Mouse (Mus musculus): ENCODE data around the gene Coq4. TPM values are rescaled to one million over a fixed set of nuclear protein-coding genes. Genes with fewer than 3 reads are reported as not detected.
"Not testable (repeated sequence)": the region's sequence is repeated elsewhere in the genome, so short reads cannot be mapped to it uniquely, and the experiment has no call there.

The Coq4 gene
- total RNA-seq (2015; ENCODE audit: low replicate concordance) (2.3 and 9.2 TPM in 2 replicates), total RNA-seq (2017; ENCODE audit: low replicate concordance) (1.8 and 2.2 TPM in 2 replicates)

DNA sequence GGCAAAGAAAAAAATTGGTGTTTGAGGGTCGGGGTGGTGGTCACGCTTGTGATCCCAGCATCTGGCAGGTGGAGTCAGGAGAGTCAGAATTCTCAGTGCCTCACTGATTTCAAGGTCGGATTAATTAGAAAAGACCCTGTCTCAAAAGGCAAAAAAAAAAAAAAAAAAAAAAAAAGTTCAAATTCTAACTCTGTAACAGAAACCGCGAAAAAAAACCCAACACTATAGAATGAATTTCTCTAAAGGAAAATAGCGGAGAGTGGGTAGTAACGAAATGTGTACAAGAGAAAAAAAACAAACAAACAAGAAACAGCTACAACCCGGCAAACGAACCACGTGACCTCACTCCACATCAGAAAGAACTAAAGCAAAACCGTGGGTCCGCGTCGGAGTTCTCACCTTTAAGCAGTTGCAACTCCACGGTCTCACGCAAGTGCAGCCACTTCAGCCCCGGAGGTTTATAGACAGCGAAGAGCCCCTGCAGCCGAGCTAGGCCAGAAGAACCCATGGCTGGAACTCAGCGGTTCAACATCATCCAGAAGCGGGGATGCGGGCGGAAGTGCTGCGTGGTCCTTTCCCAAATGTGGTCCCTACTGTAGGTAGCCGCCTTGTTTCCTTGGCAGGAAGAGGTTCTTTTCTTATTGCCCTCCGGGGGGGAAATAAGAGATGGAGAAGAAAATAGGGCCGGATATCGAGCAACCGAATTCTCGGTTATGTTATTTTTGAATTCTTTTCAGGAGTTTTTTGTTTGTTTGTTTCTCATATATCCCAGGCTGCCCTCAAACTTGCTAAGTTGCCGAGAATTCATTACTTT is at the start of gene Coq4:
Gene Coq4 (plus strand): TSS at position 390 of the 814 bp plus-strand sequence.
- ATAC-seq (replicated peaks; ENCODE audit: low FRiP score, poor library complexity, severe bottlenecking): peak; percentile 86

DNA sequence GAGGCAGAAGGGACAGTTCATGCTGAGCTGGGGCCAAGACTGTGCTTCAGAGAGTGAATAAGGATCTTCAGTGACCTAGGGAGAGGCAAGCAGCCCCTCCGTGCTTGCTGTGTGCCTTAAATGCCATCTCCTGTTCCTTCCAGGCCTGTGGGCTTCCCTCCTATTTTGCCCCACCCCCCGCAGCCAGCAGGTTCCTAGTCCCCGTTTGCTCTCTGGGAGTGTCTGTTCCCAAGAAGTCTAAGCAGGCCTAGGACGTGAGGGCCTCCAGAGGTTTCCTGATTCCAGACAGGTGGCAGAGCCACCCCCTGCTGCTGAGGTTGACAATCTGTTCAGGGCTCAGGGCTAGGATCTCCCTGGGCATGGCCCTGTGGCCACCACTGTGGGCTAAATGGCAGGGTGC is 48.5 kb upstream of the Coq4 start:
- ATAC-seq (replicated peaks; ENCODE audit: low FRiP score, poor library complexity, severe bottlenecking): no peak

DNA sequence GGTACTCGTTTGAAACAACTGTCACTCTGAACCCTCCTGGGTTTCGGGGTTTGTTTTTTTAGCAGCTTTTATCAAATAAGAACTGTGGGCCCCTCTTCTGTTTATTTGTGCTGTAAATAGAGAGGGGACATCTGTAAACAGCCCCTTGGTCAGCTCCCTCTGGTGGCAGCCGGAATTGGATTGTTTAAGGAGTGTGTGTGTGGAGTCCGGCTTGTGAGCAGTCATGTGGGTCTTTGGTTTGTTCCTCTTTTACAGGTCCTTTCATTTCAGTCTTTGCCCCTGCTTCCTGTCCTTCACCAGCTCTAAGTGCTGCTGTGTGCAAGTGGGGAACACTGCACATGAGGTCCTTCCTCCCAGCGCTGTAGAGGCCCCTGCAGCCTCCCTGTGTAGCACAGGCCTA is 47.9 kb upstream of the Coq4 start:
- no peak for ATAC-seq (replicated peaks; ENCODE audit: low FRiP score, poor library complexity, severe bottlenecking)

DNA sequence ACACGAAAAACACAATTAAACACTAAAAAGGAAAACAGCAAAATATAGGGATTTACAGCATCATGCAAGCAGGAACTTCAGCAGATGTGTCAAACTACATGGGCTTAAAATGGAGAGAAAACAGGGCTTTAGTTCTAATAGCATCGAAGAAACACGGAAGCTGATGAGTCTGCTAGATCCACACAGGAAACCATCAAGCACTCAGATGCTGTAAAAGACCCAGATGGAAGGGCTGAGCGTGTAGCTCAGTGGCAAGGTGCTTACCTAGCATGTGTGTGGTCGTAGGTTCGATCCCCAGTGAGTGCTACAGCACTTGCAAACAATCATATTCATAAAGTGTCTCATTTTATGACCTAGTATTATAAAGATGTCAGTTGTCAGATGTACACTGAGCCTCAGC is 46.1 kb upstream of the Coq4 start:
- no peak for ATAC-seq (replicated peaks; ENCODE audit: low FRiP score, poor library complexity, severe bottlenecking)

DNA sequence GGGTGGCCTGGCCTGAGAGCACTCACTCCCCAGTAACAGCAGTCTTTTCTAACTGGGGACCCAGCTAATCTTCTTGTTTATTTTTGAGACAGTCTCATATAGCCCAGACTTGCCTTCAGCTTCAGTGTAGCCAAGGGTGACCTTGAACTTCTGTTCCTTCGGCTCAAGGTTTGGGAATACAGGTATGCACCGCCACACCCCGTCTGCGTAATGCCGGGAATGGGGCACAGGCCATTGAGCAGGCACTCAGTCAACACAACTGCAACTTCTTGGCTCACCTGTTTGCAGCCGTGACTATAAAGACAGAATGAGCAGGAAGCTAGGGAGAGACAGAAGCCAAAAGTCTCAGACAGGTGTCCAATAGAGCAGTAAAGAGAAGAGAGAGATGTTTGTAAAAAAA is 43.0 kb upstream of the Coq4 start:
- ATAC-seq (replicated peaks; ENCODE audit: low FRiP score, poor library complexity, severe bottlenecking): no peak

DNA sequence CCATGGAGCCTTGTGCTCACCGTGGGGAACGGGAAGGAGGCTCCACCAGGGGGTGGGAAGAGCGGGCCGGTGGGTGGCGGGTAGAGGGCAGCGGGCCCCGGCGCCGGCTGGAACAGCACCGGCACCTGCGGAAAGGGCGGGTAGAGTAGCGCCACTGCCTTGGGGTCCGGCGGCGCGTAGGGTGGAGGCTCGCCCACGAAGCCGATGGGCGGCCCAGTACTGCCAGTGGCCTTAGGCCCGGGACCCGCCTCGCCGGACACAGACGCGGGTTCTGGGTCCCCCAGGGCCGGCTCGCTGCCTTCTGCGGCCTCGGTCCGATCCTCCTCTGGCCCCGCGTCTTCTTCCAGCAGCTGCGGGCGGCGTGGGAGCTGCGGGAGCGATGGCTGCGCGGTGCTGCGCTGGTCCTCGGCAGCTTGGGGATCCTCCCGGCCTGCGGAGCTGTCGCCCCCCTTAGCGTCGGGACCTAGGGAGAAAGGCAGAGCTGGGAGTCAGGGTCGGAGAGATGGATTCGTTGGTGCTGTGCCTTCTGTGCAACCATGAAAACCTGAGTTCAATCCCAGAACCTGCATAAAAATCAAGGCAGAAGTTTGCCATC is 40.0 kb upstream of the Coq4 start:
- ATAC-seq (replicated peaks; ENCODE audit: low FRiP score, poor library complexity, severe bottlenecking): no peak

DNA sequence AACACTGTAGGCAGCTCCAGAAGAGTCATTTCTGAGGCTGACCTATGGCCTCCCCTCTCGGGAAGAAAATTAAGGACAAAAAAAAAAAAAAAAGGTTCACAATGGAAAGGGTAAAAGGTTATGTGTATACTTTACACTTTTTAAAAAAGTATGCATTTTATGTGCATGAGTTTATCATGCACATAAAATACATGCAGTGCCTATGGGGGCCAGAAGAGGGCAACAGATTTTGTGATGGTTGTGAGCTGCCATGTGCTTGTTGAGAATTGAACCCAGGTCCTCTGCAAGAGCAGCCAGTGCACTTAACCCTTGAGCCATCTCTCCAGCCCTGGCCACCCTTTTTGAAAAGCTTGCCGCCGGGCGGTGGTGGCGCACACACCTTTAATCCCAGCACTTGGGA is 39.4 kb upstream of the Coq4 start:
- no peak for ATAC-seq (replicated peaks; ENCODE audit: low FRiP score, poor library complexity, severe bottlenecking)

DNA sequence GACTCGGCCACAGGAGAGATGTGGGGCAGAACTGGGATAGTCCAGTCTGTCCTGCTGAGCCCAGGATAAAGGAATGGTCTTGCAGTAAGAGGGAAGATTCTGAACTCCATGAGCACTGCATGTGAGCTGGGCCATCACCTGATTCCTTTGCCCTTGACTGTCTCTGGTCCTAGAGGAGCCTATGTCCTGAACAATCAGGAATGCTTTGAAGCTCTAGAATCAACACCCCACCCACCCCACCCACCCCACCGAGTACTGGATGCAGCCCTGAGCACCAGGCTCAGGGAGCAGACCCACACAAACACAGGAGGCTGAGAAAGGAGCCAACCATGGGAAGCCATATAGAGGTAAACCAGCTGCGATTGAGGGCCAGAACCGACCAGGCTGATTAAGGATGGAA is 38.8 kb upstream of the Coq4 start:
- ATAC-seq (replicated peaks; ENCODE audit: low FRiP score, poor library complexity, severe bottlenecking): no peak

DNA sequence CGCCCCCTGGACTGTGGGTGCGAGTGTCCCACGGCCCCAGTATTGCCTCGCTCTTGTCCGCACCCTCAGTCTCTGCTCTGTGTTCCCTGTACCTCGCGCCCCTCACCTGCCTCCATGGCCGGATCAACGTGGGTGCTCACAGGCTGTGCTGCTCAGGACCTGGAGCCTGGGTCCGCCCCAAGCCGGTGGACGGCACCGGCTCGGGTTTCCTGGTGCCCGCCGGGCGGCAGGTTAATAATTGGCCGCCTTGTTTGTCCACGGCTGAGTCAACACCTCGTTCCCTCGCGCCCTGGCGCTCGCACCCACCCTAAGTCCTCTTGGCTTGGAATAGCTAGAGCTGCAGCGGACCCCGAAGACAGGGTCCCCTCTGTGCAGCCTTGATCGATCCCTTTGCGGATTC is 35.8 kb upstream of the Coq4 start, which contains the start of gene Gm13420:
Gene Gm13420 (minus strand): TSS at position 189 of the 400 bp plus-strand sequence.
- ATAC-seq (replicated peaks; ENCODE audit: low FRiP score, poor library complexity, severe bottlenecking): no peak

DNA sequence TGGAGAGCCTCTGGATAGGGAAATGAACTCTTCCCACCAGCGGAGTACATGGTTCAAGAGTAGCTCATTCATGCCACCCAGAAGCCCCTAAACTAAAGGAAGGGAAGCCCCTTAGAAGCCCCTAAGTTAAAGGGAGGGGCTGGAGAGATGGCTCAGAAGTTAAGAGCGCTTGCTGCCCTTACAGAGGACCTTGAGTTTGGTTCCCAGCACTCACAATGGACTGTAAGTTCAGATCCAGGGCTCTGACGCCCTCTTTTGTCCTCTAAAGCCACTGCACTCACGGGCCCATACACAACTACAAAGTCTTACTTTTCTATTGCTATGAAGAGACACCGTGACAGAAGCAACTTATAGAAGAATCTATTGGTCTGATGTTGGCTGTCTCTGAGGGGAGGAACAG is 34.9 kb upstream of the Coq4 start:
- ATAC-seq (replicated peaks; ENCODE audit: low FRiP score, poor library complexity, severe bottlenecking): no peak

DNA sequence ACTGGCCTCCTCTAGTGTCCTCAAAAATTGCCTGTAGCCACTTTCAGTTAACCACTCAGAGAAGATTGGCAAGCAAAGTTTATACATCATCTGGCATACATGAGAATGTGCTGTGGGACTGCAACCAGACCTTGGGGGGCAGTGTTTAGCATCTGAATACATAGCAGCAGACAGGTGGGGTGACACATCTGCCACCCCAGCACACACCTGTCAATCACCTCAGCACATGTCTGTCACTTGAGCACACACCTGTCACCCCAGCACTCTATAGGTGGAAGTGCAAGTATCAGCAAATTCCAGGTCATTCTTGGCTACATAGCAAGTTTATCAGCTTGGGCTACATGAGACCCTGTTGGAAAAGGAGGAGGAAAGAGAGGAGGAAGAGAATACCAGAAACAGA is 31.6 kb upstream of the Coq4 start:
- ATAC-seq (replicated peaks; ENCODE audit: low FRiP score, poor library complexity, severe bottlenecking): no peak

DNA sequence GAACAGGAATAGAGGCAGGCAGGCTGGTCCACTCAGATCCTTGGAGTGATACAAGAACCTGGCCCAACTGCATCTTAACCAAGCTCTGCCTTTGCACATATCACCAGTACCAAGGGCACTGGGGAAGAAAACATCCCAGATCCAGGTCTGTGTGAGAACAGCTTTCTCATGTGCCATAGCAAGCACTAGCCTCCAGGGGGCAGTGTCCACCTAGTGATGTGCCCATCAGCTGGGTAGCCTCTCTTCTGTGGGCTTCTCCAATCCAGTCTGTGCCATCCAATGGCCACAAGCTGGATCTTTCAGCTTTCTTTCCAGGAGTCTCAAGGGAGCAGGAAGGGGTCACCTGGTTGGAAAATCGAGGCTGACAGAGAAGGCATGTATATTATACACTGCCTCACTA is 22.5 kb upstream of the Coq4 start:
- ATAC-seq (replicated peaks; ENCODE audit: low FRiP score, poor library complexity, severe bottlenecking): peak; percentile 85

DNA sequence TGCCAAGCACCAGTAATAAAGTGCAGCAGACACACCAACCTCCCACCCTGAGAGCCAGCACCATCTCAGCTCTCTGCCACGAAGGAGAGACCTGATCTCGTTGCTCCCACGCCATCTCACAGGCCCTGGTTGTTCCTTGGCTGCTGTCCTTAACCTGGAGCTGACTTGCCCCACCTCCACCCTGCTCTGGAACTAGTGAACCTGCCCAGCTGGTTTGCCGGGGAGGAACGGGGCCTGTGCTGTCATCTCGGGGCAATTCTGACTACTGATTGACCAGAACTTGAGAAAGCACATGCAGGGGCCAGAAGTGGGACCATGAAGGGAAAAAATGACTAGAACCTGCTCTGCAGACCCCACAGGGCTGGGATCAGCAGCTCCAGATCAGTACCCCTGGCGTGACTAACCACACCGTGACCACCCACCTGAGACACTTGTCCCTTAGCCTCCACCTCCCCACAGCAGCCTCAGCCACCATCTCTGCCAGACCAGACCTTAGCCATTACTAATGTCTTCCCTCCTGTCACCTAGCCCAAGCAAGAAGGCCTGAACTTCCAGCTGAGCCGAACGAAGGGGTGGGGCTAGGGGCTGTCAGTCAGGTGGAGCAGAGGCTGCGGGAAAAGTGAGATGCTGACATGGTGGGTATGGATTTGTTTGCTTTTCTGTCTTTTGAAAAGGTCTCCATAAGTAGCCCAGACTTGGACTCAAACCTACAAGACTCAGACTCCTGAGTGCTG is 19.1 kb upstream of the Coq4 start:
- no peak for ATAC-seq (replicated peaks; ENCODE audit: low FRiP score, poor library complexity, severe bottlenecking)

DNA sequence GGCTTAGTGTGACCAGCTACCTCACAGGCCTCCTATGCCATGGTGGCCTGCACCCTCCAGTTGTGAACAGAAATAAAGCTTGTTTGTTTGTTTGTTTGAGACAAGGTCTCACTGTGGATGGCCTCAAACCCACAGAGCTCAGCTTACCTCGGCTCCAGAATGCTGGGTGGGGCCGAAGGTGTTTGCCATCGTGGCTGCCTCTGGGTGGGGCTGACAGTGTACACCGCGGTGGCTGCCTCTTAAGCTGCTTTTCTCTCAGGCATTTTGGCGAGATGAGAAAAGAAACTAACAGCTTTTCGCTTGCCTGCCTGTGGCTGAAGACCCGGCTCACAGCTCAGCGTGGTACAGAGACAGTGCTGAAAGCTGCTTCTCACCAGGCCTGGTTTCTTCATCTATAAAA is 18.4 kb upstream of the Coq4 start:
- ATAC-seq (replicated peaks; ENCODE audit: low FRiP score, poor library complexity, severe bottlenecking): no peak

DNA sequence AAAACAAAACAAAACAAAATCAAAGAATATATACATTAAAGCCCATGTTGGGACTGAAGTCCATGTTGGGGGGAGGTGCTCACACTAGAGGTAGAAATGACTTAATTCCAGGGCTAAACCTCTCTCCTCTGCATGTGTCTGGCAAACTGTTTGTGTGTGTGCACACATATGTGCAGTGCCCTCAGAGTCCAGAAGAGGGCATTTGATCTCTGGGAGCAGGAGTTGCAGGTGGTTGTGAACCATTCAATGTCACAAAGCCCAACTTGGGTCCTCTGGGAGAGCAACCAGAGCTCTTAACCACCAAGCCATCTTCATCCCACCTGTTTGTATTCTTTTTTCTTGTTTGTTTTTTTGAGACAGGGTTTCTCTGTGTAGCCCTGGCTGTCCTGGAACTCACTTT is 17.1 kb upstream of the Coq4 start:
- no peak for ATAC-seq (replicated peaks; ENCODE audit: low FRiP score, poor library complexity, severe bottlenecking)

DNA sequence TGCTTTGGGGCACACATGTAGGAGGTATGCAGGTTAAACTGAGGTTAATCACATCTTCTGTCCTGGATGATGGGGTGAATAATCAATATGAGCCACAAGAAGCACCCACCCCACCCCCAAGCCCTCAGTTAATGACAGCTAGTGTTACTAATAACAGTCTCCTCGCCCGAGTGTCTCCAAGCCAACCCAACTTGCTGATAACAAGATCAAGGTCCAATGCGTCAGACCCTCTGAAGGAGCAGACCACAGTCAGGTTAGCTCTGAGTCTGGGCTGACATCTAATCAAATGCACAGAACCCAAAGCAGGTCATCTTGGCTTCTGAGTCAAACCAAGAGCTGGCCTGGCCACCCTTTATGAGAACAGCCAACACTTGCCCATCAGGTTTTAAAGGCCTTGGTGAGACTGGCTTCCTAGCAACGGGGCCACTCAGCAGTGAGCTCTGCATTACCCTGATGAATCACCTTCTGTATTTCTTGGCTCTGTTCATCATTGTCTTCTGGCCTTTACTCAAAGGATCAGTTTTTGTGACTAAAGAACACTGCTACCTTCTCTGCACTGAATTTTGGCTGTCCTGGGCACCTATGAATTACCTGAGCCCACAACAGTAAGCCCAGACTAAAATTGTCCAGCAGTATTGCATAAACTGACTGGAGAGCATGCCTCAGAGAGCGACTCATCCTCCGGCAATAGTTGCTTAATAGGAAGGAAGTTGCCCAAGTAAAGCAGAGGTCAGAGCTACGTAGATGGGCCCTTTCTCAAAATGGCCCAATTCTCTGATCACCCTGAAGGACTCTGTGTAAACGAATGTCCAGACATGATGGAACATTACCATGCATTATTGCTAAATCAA is 15.5 kb upstream of the Coq4 start:
- no peak for ATAC-seq (replicated peaks; ENCODE audit: low FRiP score, poor library complexity, severe bottlenecking)

DNA sequence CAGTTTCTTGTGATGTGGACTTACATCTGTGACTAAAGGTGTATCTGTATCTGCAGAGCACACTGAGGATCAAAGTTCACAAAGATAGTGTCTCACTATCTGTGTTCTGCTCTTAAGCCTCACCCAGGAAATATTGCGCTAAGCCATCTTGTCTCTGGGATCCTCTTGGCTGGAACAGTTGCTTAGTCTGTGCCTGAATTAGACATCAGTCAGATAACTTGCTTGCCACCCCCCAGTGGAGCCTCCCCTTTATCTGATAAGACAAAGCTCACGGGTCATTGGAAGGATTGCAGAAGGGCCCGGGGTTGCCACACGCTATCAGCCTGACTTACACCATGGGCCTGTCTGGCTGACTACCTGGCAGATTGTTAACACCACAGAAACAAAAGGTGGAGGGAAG is 14.0 kb upstream of the Coq4 start:
- ATAC-seq (replicated peaks; ENCODE audit: low FRiP score, poor library complexity, severe bottlenecking): no peak

DNA sequence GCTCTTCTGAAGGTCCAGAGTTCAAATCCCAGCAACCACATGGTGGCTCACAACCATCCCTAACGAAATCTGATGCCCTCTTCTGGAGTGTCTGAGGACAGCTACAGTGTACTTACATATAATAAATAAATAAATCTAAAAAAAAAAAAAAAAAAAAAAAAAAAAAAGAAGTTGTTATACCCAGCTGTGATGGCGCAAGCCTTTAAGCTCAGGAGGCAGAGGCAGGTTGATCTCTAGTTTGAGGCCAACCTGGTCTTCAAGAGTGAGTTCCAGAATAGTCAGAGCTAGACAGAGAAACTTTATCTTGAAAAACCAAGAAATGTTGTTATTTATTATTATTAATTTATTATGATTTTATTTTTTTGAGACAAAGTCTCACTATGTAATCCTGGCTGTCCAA is 6.0 kb upstream of the Coq4 start:
- ATAC-seq (replicated peaks; ENCODE audit: low FRiP score, poor library complexity, severe bottlenecking): not testable (repeated sequence)

DNA sequence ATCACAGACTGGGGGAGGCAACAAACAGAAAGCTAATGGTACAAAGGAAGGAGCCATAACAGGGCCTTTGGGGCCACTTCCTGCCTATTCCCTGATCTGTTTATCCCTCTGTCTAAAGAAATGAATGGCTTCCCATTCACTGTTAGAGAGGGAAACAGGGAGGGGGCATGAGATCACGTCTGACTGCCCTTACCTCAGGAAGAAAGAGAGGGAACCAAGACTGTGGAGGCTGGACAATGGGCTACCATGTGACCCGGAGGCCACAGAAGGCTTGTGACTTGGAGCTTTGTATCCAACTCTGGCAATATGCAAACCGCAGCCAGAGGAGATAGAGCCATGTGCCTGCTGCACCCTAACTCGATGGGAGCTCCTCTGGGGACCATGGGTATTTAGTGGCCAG is 3.0 kb upstream of the Coq4 start:
- no peak for ATAC-seq (replicated peaks; ENCODE audit: low FRiP score, poor library complexity, severe bottlenecking)
